Mouse (Mus musculus) ES-Bruce4 (cell line): ENCODE results near the gene Lyst.

Experiments
- CTCF ChIP-seq: IDR thresholded peaks from one replicate; pipeline ENCODE4 v1.8.1; 2011; ENCODE audit warnings: low read depth, low read length
- EP300 ChIP-seq: IDR thresholded peaks from 2 replicates; pipeline ENCODE4 v1.6.1; 2011; ENCODE audit warnings: low read depth, low read length; ENCODE audit not compliant: insufficient read depth
- POLR2A ChIP-seq: IDR thresholded peaks from one replicate; pipeline ENCODE4 v1.8.1; 2011; ENCODE audit warnings: low read length; ENCODE audit not compliant: insufficient read depth

- TF ChIP-seq POLR2A, result no peak
- no peak for TF ChIP-seq CTCF
- no peak for TF ChIP-seq EP300
Observed at GRCm38 (mm10) chr13:13597896-13598295, 7.7 kb downstream of the Lyst start.
